Mouse (Mus musculus): Measurements from ENCODE around the gene Lmo2.

GRCm38 (mm10) chr2:104030381-104030780, 72.6 kb downstream of the Lmo2 start:
- TF ChIP-seq CTCF (IDR thresholded peaks at IDR 0.05; ENCODE audit: low read depth) (no peak), EP300 (IDR thresholded peaks at IDR 0.05; ENCODE audit: low read depth) (no peak)
